Mouse (Mus musculus) hindbrain, embryonic 14.5 days (tissue): ENCODE measurements around the gene Qrfpr. TPM values are rescaled to one million over a fixed set of nuclear protein-coding genes. Genes with fewer than 3 reads are reported as not detected.

Experiments used
- polyA plus RNA-seq: library from polyadenylated mRNA; unstranded; fragments of >200 nt; fragmentation: Nextera tagmentation; extraction: Ambion mirVana; gene quantifications from 2 replicates; pipeline ENCODE4 v1.2.1, GENCODE M21; 2014

The Qrfpr gene
- polyA plus RNA-seq, 1 experiment from 2014 or later = 1.6 TPM

Other genes starting within 250 kb of the Qrfpr start
- gene Mccc1, start 221.6 kb downstream of the Qrfpr start, polyA plus RNA-seq = 21.9 and 25.8 TPM in 2 replicates
- not detected in 2 replicates for gene Ccdc144b, start 168.8 kb downstream of the Qrfpr start, polyA plus RNA-seq
- gene Acad9, start 156.3 kb downstream of the Qrfpr start, polyA plus RNA-seq = 77.3 and 82.5 TPM in 2 replicates
- 17.8 and 19.7 TPM in 2 replicates for gene D3Ertd254e, start 71.3 kb downstream of the Qrfpr start, polyA plus RNA-seq